Mouse (Mus musculus): Measurements from ENCODE around the gene Hoga1. TPM values are rescaled to one million over a fixed set of nuclear protein-coding genes. Genes with fewer than 3 reads are reported as not detected.

Hoga1 gene
- polyA plus RNA-seq, 1 experiment from 2014 or later = 1.9 TPM

GRCm38 (mm10) chr19:42035456-42036248 is 9.8 kb upstream of the Hoga1 start, which contains the start of gene Ankrd2:
TSS of gene Ankrd2 (plus strand) at chr19:42036000.
- WGBS (ENCODE audit: missing documents) = 70% methylated on average over 15 of the region's 19 CpGs
- H3K36me3 ChIP-seq (ENCODE audit: inconsistent target) = peaks cover 30% of the 10 kb centered on the region; the same call in 1 of the 2 replicates
- no peak within 1 kb of the TSS for H3K4me3 ChIP-seq (ENCODE audit: inconsistent target)
- H3K27ac ChIP-seq = no peak within 1 kb of the TSS
- peaks cover 17% of the 10 kb centered on the region for H3K79me2 ChIP-seq (ENCODE audit: inconsistent target)

- no peak overlapping the region for H3K27ac ChIP-seq
- peaks cover 30% of the 10 kb centered on the region; the same call in 1 of the 2 replicates for H3K36me3 ChIP-seq (ENCODE audit: inconsistent target)
- peaks cover 10% of the 10 kb centered on the region; the same call in 1 of the 2 replicates for H3K79me2 ChIP-seq (ENCODE audit: inconsistent target)
- WGBS (ENCODE audit: missing documents) = 93% methylated on average over 3 of the region's 3 CpGs
- H3K4me3 ChIP-seq (ENCODE audit: inconsistent target) = no peak overlapping the region
These were observed 9.1 kb upstream of the Hoga1 start for GRCm38 (mm10) chr19:42036357-42036756.

GRCm38 (mm10) chr19:42037167-42037702 is 8.2 kb upstream of the Hoga1 start:
- WGBS (ENCODE audit: missing documents) = 88% methylated on average over 11 of the region's 11 CpGs
- Histone ChIP-seq H3K4me3 (ENCODE audit: inconsistent target) (no peak overlapping the region), H3K36me3 (ENCODE audit: inconsistent target) (peaks cover 24% of the 10 kb centered on the region; the same call in 1 of the 2 replicates), H3K79me2 (ENCODE audit: inconsistent target) (peaks cover 1% of the 10 kb centered on the region; the same call in 1 of the 2 replicates), H3K27ac (no peak overlapping the region)

GRCm38 (mm10) chr19:42038310-42038709 is 7.1 kb upstream of the Hoga1 start:
- WGBS (ENCODE audit: missing documents) = 88% methylated on average over 12 of the region's 12 CpGs
- no peak overlapping the region for H3K4me3 ChIP-seq (ENCODE audit: inconsistent target)
- no peak overlapping the region for H3K27ac ChIP-seq
- H3K36me3 ChIP-seq (ENCODE audit: inconsistent target) = peaks cover 13% of the 10 kb centered on the region; the same call in 1 of the 2 replicates
- no peaks in the 10 kb centered on the region for H3K79me2 ChIP-seq (ENCODE audit: inconsistent target)

GRCm38 (mm10) chr19:42043988-42044387 is 1.4 kb upstream of the Hoga1 start:
- WGBS (ENCODE audit: missing documents) = 97% methylated on average over 6 of the region's 6 CpGs
- no peaks in the 10 kb centered on the region for H3K36me3 ChIP-seq (ENCODE audit: inconsistent target)

GRCm38 (mm10) chr19:42050251-42050650 is 4.8 kb downstream of the Hoga1 start:
- WGBS (ENCODE audit: missing documents) = 83% methylated on average over 1 of the region's 1 CpGs
- Histone ChIP-seq H3K36me3 (ENCODE audit: inconsistent target) (no peaks in the 10 kb centered on the region), H3K4me3 (ENCODE audit: inconsistent target) (no peak overlapping the region), H3K27ac (no peak overlapping the region), H3K79me2 (ENCODE audit: inconsistent target) (no peaks in the 10 kb centered on the region)

More at GRCm38 (mm10) chr19:42043988-42044387, 1.4 kb upstream of the Hoga1 start:
- Histone ChIP-seq H3K27ac (no peak overlapping the region), H3K79me2 (ENCODE audit: inconsistent target) (no peaks in the 10 kb centered on the region), H3K4me3 (ENCODE audit: inconsistent target) (no peak overlapping the region)

- Histone ChIP-seq H3K79me2 (ENCODE audit: inconsistent target) (no peaks in the 10 kb centered on the region), H3K4me3 (ENCODE audit: inconsistent target) (no peak overlapping the region), H3K36me3 (ENCODE audit: inconsistent target) (no peaks in the 10 kb centered on the region), H3K27ac (no peak overlapping the region)
- WGBS (ENCODE audit: missing documents) = 92% methylated on average over 3 of the region's 3 CpGs
These were observed 5.9 kb downstream of the Hoga1 start for GRCm38 (mm10) chr19:42051351-42051750.

- Histone ChIP-seq H3K36me3 (ENCODE audit: inconsistent target) (no peaks in the 10 kb centered on the region), H3K79me2 (ENCODE audit: inconsistent target) (no peaks in the 10 kb centered on the region), H3K27ac (no peak within 1 kb of the TSS), H3K4me3 (ENCODE audit: inconsistent target) (no peak within 1 kb of the TSS)
- WGBS (ENCODE audit: missing documents) = 97% methylated on average over 4 of the region's 4 CpGs
These were observed 6.5 kb downstream of the Hoga1 start, which contains the start of gene 4933411K16Rik for GRCm38 (mm10) chr19:42051948-42052347. TSS of gene 4933411K16Rik (plus strand) at chr19:42052248.

GRCm38 (mm10) chr19:42054255-42054654 is 8.8 kb downstream of the Hoga1 start:
- Histone ChIP-seq H3K27ac (no peak overlapping the region), H3K36me3 (ENCODE audit: inconsistent target) (no peaks in the 10 kb centered on the region), H3K4me3 (ENCODE audit: inconsistent target) (no peak overlapping the region), H3K79me2 (ENCODE audit: inconsistent target) (no peaks in the 10 kb centered on the region)
- 60% methylated on average over 6 of the region's 6 CpGs for WGBS (ENCODE audit: missing documents)

- H3K4me3 ChIP-seq (ENCODE audit: inconsistent target) = no peak overlapping the region
- no peaks in the 10 kb centered on the region for H3K36me3 ChIP-seq (ENCODE audit: inconsistent target)
- 89% methylated on average over 2 of the region's 2 CpGs for WGBS (ENCODE audit: missing documents)
- no peaks in the 10 kb centered on the region for H3K79me2 ChIP-seq (ENCODE audit: inconsistent target)
- no peak overlapping the region for H3K27ac ChIP-seq
These were observed 10.5 kb downstream of the Hoga1 start for GRCm38 (mm10) chr19:42055881-42056280.

- no peak overlapping the region for H3K4me3 ChIP-seq (ENCODE audit: inconsistent target)
- no peak overlapping the region for H3K27ac ChIP-seq
- 86% methylated on average over 6 of the region's 6 CpGs for WGBS (ENCODE audit: missing documents)
- H3K79me2 ChIP-seq (ENCODE audit: inconsistent target) = no peaks in the 10 kb centered on the region
- no peaks in the 10 kb centered on the region for H3K36me3 ChIP-seq (ENCODE audit: inconsistent target)
These were observed 11.5 kb downstream of the Hoga1 start for GRCm38 (mm10) chr19:42056719-42057409.

- H3K4me3 ChIP-seq (ENCODE audit: inconsistent target) = no peak overlapping the region
- H3K27ac ChIP-seq = no peak overlapping the region
- no peaks in the 10 kb centered on the region for H3K79me2 ChIP-seq (ENCODE audit: inconsistent target)
- H3K36me3 ChIP-seq (ENCODE audit: inconsistent target) = no peaks in the 10 kb centered on the region
- 73% methylated on average over 7 of the region's 7 CpGs for WGBS (ENCODE audit: missing documents)
These were observed 13.0 kb downstream of the Hoga1 start for GRCm38 (mm10) chr19:42058426-42058825.

GRCm38 (mm10) chr19:42061443-42061842 is 16.0 kb downstream of the Hoga1 start:
- no peak overlapping the region for H3K27ac ChIP-seq
- no peaks in the 10 kb centered on the region for H3K36me3 ChIP-seq (ENCODE audit: inconsistent target)
- WGBS (ENCODE audit: missing documents) = 96% methylated on average over 7 of the region's 7 CpGs
- no peak overlapping the region for H3K4me3 ChIP-seq (ENCODE audit: inconsistent target)
- no peaks in the 10 kb centered on the region for H3K79me2 ChIP-seq (ENCODE audit: inconsistent target)

GRCm38 (mm10) chr19:42068441-42069240 is 23.2 kb downstream of the Hoga1 start:
- WGBS (ENCODE audit: missing documents) = 85% methylated on average over 11 of the region's 11 CpGs
- no peak overlapping the region for H3K27ac ChIP-seq
- no peaks in the 10 kb centered on the region for H3K36me3 ChIP-seq (ENCODE audit: inconsistent target)
- H3K79me2 ChIP-seq (ENCODE audit: inconsistent target) = no peaks in the 10 kb centered on the region
- no peak overlapping the region for H3K4me3 ChIP-seq (ENCODE audit: inconsistent target)
